Mouse (Mus musculus): ENCODE data around the gene Zfp746.

Gene Zfp746

GRCm38 (mm10) chr6:48047114-48047449 is 39.3 kb downstream of the Zfp746 start:
- peak; percentile 51 for DNase-seq (ENCODE audit: low read depth)

- no peak for DNase-seq (ENCODE audit: low read depth)
Observed at GRCm38 (mm10) chr6:48032661-48033060, 53.7 kb downstream of the Zfp746 start.

GRCm38 (mm10) chr6:48025905-48026660 is 60.3 kb downstream of the Zfp746 start:
- DNase-seq (ENCODE audit: low read depth) = no peak

- DNase-seq (ENCODE audit: low read depth) = no peak
Observed at GRCm38 (mm10) chr6:48024994-48025345, 61.4 kb downstream of the Zfp746 start.

- DNase-seq (ENCODE audit: low read depth) = peak; percentile 61
Observed at GRCm38 (mm10) chr6:48024330-48024993, 61.9 kb downstream of the Zfp746 start.

- no peak for DNase-seq (ENCODE audit: low read depth)
Observed at GRCm38 (mm10) chr6:48022672-48023071, 63.7 kb downstream of the Zfp746 start.

GRCm38 (mm10) chr6:48021678-48022077 is 64.7 kb downstream of the Zfp746 start:
- DNase-seq (ENCODE audit: low read depth) = peak; percentile 43

- DNase-seq (ENCODE audit: low read depth) = peak; percentile 76
Observed at GRCm38 (mm10) chr6:48020006-48020405, 66.4 kb downstream of the Zfp746 start.

GRCm38 (mm10) chr6:48016841-48017240 is 69.6 kb downstream of the Zfp746 start:
- DNase-seq (ENCODE audit: low read depth) = no peak

- DNase-seq (ENCODE audit: low read depth) = peak; percentile 58
Observed at GRCm38 (mm10) chr6:48016090-48016521, 70.3 kb downstream of the Zfp746 start.

All from NIH3T3 (cell line).